Mouse (Mus musculus) activated CD4-positive, CD25-positive, alpha-beta regulatory T cell (primary cell): Measurements from ENCODE around the gene Gapvd1. TPM values are rescaled to one million over a fixed set of nuclear protein-coding genes. Genes with fewer than 3 reads are reported as not detected.

Source experiments
- polyA plus RNA-seq, 2 experiments: library from polyadenylated mRNA; unstranded; fragments of 100-300 nt; shearing (Covaris generic); gene quantifications; one replicate each; pipeline ENCODE4 v1.2.1; 2017

The Gapvd1 gene
- polyA plus RNA-seq = 10 to 100 TPM; 77.7 to 81.6 TPM

GRCm38 (mm10) chr2:34754551-34755358, at the start of gene Gapvd1:
Gene Gapvd1, minus strand, starts transcription at chr2:34755232.

DNA sequence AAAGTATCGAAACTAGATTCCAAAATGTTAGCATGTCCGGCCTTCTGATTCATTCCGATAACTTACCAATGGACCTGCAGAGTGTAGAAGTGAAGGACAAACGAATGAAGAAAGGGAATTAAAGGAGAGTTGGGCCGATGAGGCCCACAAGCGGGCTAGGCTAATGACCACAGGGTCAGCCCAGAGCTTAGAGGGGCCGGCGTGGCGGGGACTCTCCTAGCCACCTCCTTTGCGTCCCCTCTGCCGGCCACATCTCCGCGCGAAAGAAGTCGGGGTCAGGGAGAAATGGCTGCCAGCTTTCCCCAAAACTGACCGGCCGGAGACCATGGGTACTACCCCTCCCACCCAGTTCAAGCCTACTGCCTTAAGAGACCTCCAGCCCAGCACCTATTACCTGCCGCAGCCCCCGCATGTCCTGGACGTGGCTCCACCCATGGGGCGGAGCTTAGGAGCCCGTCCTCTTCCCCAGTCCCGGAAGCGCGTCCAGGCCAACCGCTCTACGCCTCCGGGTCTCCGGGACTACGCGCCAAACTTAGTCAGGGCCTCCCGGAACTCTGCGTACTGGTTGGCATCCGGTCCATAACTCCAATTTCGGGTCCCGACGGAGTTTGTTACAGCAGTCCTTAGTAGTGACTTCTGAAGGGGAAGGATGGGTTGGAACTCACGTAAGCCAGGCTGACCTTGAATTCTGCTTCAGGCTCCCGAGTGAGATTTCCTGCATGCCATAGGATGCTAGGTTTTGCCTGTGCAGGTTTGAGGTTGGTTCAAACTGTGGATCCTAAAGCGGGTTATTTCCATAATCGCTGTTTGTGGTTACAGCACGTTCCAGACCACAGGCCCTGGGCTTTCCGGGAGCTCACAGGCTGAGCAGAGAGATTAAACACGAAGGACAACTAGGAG, 44.6 kb upstream of the Gapvd1 start, which contains the start of gene Rabepk:
TSS of gene Rabepk (minus strand) at position 556 of the 900 bp plus-strand sequence.

DNA sequence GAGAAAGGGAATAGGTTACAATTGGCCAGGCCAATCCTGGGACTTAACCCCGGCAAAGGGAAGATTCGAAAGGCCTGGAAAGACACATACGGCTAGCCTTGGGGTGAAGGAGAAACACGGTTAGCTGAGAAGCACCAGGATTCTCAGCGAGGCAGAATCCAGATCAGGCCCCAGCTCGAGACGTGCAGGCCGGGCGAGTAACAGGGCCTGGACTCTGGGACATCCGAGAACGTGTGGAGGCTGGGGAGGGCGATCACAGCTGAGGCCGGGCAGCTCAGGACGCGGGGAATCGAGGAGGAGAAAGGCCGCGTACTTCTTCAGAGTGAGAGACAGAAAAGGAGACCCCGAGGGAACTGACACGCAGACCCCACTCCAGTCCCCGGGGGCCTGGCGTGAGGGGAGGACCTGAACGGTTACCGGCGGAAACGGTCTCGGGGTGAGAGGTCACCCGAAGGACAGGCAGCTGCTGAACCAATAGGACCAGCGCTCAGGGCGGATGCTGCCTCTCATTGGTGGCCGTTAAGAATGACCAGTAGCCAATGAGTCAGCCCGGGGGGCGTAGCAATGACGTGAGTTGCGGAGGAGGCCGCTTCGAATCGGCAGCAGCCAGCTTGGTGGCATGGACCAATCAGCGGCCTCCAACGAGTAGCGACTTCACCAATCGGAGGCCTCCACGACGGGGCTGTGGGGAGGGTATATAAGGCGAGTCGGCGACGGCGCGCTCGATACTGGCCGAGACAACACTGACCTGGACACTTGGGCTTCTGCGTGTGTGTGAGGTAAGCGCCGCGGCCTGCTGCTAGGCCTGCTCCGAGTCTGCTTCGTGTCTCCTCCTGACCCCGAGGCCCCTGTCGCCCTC, 16.6 kb upstream of the Gapvd1 start, which contains the start of gene Hspa5:
TSS of gene Hspa5 (plus strand) at position 603 of the 859 bp plus-strand sequence.

Other genes with a start within 250 kb of the Gapvd1 start
- gene Hspa5, start 16.7 kb upstream of the Gapvd1 start, polyA plus RNA-seq = 100 to 1,000 TPM; 420 to 484 TPM
- 10 to 100 TPM; 35.0 to 40.3 TPM for gene Rabepk, start 44.7 kb upstream of the Gapvd1 start, polyA plus RNA-seq
- gene Fbxw2, start 71.1 kb upstream of the Gapvd1 start, polyA plus RNA-seq = 100 to 1,000 TPM; 146 to 147 TPM
- under 1 TPM in 1 of 2 experiments, not detected in 1; 0.14 TPM for gene Gm34653, start 77.8 kb upstream of the Gapvd1 start, polyA plus RNA-seq
- under 1 TPM in 1 of 2 experiments, not detected in 1; 0.36 TPM for gene Cutal, start 119.2 kb upstream of the Gapvd1 start, polyA plus RNA-seq
- 10 to 100 TPM; 78.3 to 90.2 TPM for gene Psmd5, start 119.7 kb upstream of the Gapvd1 start, polyA plus RNA-seq
- 1 to 10 TPM; 1.5 to 2.2 TPM for gene Phf19, start 158.8 kb upstream of the Gapvd1 start, polyA plus RNA-seq
- 100 to 1,000 TPM; 157 to 372 TPM for gene Traf1, start 206.5 kb upstream of the Gapvd1 start, polyA plus RNA-seq